ENCODE assay signal across 8 mouse cellular contexts in the genomic region with DNA sequence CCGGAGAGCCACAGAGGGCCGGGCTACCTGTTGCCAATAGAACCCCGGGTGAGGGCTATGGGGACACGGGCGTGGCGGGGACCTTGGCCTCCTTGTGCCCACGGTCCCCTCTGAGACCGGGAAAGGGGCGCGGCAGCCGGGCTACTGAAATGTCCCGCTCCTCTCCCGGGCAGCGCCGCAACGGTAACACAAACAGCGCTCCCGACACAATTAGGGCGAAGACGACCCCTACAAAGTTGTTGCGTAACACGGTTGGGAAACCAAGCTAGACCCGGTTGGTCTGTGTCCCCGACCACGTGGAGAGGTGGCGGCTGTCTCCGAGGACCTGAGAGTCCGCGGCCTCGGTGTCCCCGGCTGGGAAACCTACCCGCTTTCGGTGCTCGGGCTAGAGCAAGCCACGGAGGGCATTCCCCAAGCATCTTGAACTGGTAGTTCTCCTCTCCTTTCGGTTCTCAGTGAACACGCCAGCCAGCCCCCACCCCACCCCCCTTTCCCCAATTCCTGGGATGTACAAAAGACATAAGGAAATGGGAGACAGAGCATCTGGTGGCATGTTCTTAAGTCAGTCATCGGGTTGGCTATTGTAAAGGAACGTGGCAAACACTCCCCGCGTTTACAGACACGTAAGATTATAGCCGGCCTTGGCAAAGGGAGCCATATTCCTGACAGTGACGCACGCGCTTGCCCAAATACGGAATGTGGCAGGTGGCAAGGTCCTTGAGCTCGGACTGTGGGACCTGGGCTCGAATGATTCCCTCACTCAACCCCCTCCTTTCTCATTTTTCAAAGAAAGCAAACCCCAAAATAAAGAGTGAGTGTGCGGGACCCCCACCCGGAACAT. TPM values are rescaled to one million over a fixed set of nuclear protein-coding genes. Genes with fewer than 3 reads are reported as not detected.
DNase-seq lines count a peak whose midpoint lies in the region; ATAC-seq and TF ChIP-seq lines count a peak whose summit lies in the region.

No protein-coding gene starts in this region.

- under 1% methylated on average over 51 of the region's 51 CpGs for WGBS in cerebellum, adult 2 months
- WGBS in hindbrain, embryonic 14.5 days: 2% methylated on average over 51 of the region's 51 CpGs

- no peaks in the 10 kb centered on the region for H3K9me3 ChIP-seq in hindbrain, embryonic 14.5 days (ENCODE audit: control insufficient read depth, low read length)

- TF ChIP-seq CTCF in cerebellum, adult 2 months (IDR thresholded peaks at IDR 0.05; ENCODE audit: borderline replicate concordance, insufficient read depth, low read depth, low read length): no peak

- H3K4me3 ChIP-seq in cerebellum, adult 2 months (replicated peaks; ENCODE audit: insufficient read depth, low read depth, low read length): peak overlapping the region; percentile 57
- H3K4me3 ChIP-seq in hindbrain, embryonic 14.5 days (replicated peaks; ENCODE audit: low read length): peak overlapping the region; percentile 93

- peak overlapping the region; percentile 96 for H3K4me2 ChIP-seq in hindbrain, embryonic 14.5 days (replicated peaks)

- peak overlapping the region; percentile 99 for H3K9ac ChIP-seq in hindbrain, embryonic 14.5 days

- DNase-seq in R1 (ENCODE audit: low read depth, low spot score): peak; percentile 59
- DNase-seq in cerebellum, adult 2 months: peak; percentile 81 to 82
- peak; percentile 38 to 40 for DNase-seq in frontal cortex, postnatal 14 days (ENCODE audit: low spot score in 2 of 2)
- DNase-seq in hindbrain, embryonic 14.5 days (ENCODE audit: low spot score): peak; percentile 52
- peak; percentile 49 to 65 for DNase-seq in left cerebral cortex, postnatal 14 days (ENCODE audit: low spot score in 2 of 2)
- peak; percentile 22 for DNase-seq in right cerebral cortex, postnatal 14 days

- no peak for TF ChIP-seq POLR2A in cerebellum, adult 2 months (IDR thresholded peaks at IDR 0.05; ENCODE audit: borderline replicate concordance, insufficient read depth, low read length)

- ATAC-seq in hindbrain, embryonic 14.5 days (ENCODE audit: low FRiP score): peak; percentile 7; the same call in 1 of the 2 replicates
- ATAC-seq in megakaryocyte, adult 5-6 weeks (ENCODE audit: poor library complexity, severe bottlenecking): peak; percentile 2
- ATAC-seq in inflammation-experienced regulatory T-cells, adult 6 months: no peak

- no peaks in the 10 kb centered on the region for H3K27me3 ChIP-seq in cerebellum, adult 2 months (ENCODE audit: control insufficient read depth, insufficient read depth, low read length)
- H3K27me3 ChIP-seq in hindbrain, embryonic 14.5 days (ENCODE audit: control insufficient read depth, insufficient read depth, low read length): no peaks in the 10 kb centered on the region

- peak overlapping the region; percentile 4; the same call in 1 of the 2 replicates for H3K27ac ChIP-seq in cerebellum, adult 2 months (ENCODE audit: insufficient read depth, low read length)
- H3K27ac ChIP-seq in hindbrain, embryonic 14.5 days: peak overlapping the region; percentile 99

- intact Hi-C loops in left cerebral cortex, postnatal 14 days (cut with DNase I): loop anchor here (1.0 to 10.0 kb wide), 7 partner anchors 53 to 331 kb away; a partner anchor contains a TSS

- peaks cover 2% of the 10 kb centered on the region; the same call in 1 of the 2 replicates for H3K4me1 ChIP-seq in cerebellum, adult 2 months (ENCODE audit: control insufficient read depth, insufficient read depth, low read length)
- H3K4me1 ChIP-seq in hindbrain, embryonic 14.5 days (replicated peaks; ENCODE audit: control insufficient read depth, insufficient read depth, low read length): peaks cover 20% of the 10 kb centered on the region

- no peaks in the 10 kb centered on the region for H3K36me3 ChIP-seq in hindbrain, embryonic 14.5 days (replicated peaks; ENCODE audit: control insufficient read depth, insufficient read depth)

RNA-seq across cellular contexts. Expression of a gene that starts 0.8 kb away (rescaled TPM):
- polyA plus RNA-seq in cerebellum, adult 2 months (2012; rRNA removed): 9.5 and 9.6 TPM in 2 replicates
- 45.2 and 45.6 TPM in 2 replicates for polyA plus RNA-seq in hindbrain, embryonic 14.5 days (2014; fragmentation: Nextera tagmentation; extraction: Ambion mirVana)
- 10 to 100 TPM; 12.2 to 13.8 TPM for total RNA-seq in left cerebral cortex, postnatal 14 days (2021)
- 43.2 and 59.6 TPM in 2 replicates for total RNA-seq in megakaryocyte, adult 5-6 weeks (2015)
- total RNA-seq in megakaryocyte, adult 5-6 weeks (2017): 43.6 and 53.0 TPM in 2 replicates
- polyA plus RNA-seq in inflammation-experienced regulatory T-cells, adult 6 months (2017; shearing (Covaris generic)): 1 to 10 TPM; 2.7 to 4.1 (median 3.8) TPM

RNA-seq across cellular contexts. Expression of a gene that starts 52.2 kb away (rescaled TPM):
- 142 and 146 TPM in 2 replicates for polyA plus RNA-seq in cerebellum, adult 2 months (2012; rRNA removed)
- polyA plus RNA-seq in hindbrain, embryonic 14.5 days (2014; fragmentation: Nextera tagmentation; extraction: Ambion mirVana): 57.6 and 62.4 TPM in 2 replicates
- total RNA-seq in left cerebral cortex, postnatal 14 days (2021): 10 to 100 TPM; 92.6 to 92.9 TPM
- total RNA-seq in megakaryocyte, adult 5-6 weeks (2015): 31.5 and 41.4 TPM in 2 replicates
- 35.1 and 35.9 TPM in 2 replicates for total RNA-seq in megakaryocyte, adult 5-6 weeks (2017)
- polyA plus RNA-seq in inflammation-experienced regulatory T-cells, adult 6 months (2017; shearing (Covaris generic)): 10 to 100 TPM; 25.0 to 28.2 (median 26.2) TPM

Comparison
In these comparisons a context has a peak if more than half of its experiments do, and no peak if none do; other contexts are left out.
1. DNase-seq: peak in every context shown above with its lines; median percentile 82 in cerebellum, adult 2 months; 59 in R1; 57 in left cerebral cortex, postnatal 14 days; 52 in hindbrain, embryonic 14.5 days; 39 in frontal cortex, postnatal 14 days; 22 in right cerebral cortex, postnatal 14 days.